ENCODE assay signal across 27 mouse cellular contexts in genomic region chr14:121926901-121927300, GRCm38 (mm10). TPM values are rescaled to one million over a fixed set of nuclear protein-coding genes. Genes with fewer than 3 reads are reported as not detected.
A peak's percentile ranks its signal among the peaks of the same experiment; 100 is the strongest.
DNase-seq lines count a peak whose midpoint lies in the region; ATAC-seq and TF ChIP-seq lines count a peak whose summit lies in the region.
"Had no signal": no experiment of that assay in that cellular context is flagged by ENCODE, and none has a peak within 500 bp of the region (broad histone marks: within the 10 kb centered on the region; RNA-seq: fewer than 3 reads in every experiment).

No protein-coding gene starts in this region.

- 91% methylated on average over 6 of the region's 6 CpGs for WGBS in forebrain, embryonic 10.5 days
- WGBS in forebrain, postnatal 0 days, result 76% methylated on average over 6 of the region's 6 CpGs
- 89% methylated on average over 6 of the region's 6 CpGs for WGBS in neural tube, embryonic 13.5 days

- H3K9me3 ChIP-seq in forebrain, embryonic 10.5 days, result no peaks in the 10 kb centered on the region
- no peaks in the 10 kb centered on the region for H3K9me3 ChIP-seq in forebrain, postnatal 0 days (ENCODE audit: low read length)
- H3K9me3 ChIP-seq in neural tube, embryonic 13.5 days, result no peaks in the 10 kb centered on the region
- H3K9me3 ChIP-seq: embryonic facial prominence, embryonic 12.5 days; embryonic facial prominence, embryonic 15.5 days; forebrain, embryonic 12.5 days; forebrain, embryonic 15.5 days; hindbrain, embryonic 10.5 days; hindbrain, embryonic 13.5 days had no signal

- DNase-seq in forebrain, embryonic 10.5 days (ENCODE audit: extremely low spot score, low spot score), result peak; percentile 9
- no peak for DNase-seq in forebrain, postnatal 0 days
- no peak for DNase-seq in layer of hippocampus, adult 2 months (ENCODE audit: low spot score in 2 of 2)
- DNase-seq in layer of hippocampus, adult 9-10 months (ENCODE audit: low spot score), result no peak
- no peak for DNase-seq in neural tube, embryonic 10.5 days (ENCODE audit: extremely low spot score, low spot score)
- DNase-seq in Muller cell, postnatal 12 days (ENCODE audit: inconsistent ontology term), result peak; percentile 10
- no peak for DNase-seq in adrenal gland, postnatal 10 days
- DNase-seq: adrenal gland, postnatal 14 days; cerebellum, adult 11 months; cerebellum, adult 2 months; cerebellum, adult 9-11 months; cerebellum, postnatal 25 days; gastrocnemius, postnatal 10 days; gastrocnemius, postnatal 36 days had no signal

- no peak for ATAC-seq in forebrain, postnatal 0 days
- ATAC-seq in neural tube, embryonic 13.5 days (ENCODE audit: low read depth), result no peak
- ATAC-seq: forebrain, embryonic 15.5 days; hindbrain, embryonic 16.5 days; Patski had no signal

- no peak overlapping the region for H3K9ac ChIP-seq in forebrain, postnatal 0 days
- 0 out of 2 replicates have a peak overlapping the region, but pooled peaks have one; percentile 17 for H3K9ac ChIP-seq in neural tube, embryonic 13.5 days
- H3K9ac ChIP-seq: embryonic facial prominence, embryonic 12.5 days; embryonic facial prominence, embryonic 15.5 days; forebrain, embryonic 12.5 days; forebrain, embryonic 15.5 days; hindbrain, embryonic 13.5 days had no signal

- 0 out of 2 replicates have a peak, but pooled peaks cover 2% of the 10 kb centered on the region for H3K4me1 ChIP-seq in forebrain, embryonic 10.5 days
- no peaks in the 10 kb centered on the region for H3K4me1 ChIP-seq in forebrain, postnatal 0 days (ENCODE audit: insufficient read depth)
- peaks cover 6% of the 10 kb centered on the region; the same call in 1 of the 2 replicates for H3K4me1 ChIP-seq in neural tube, embryonic 13.5 days (replicated peaks)
- H3K4me1 ChIP-seq: embryonic facial prominence, embryonic 12.5 days; embryonic facial prominence, embryonic 15.5 days; forebrain, embryonic 15.5 days had no signal

- H3K27ac ChIP-seq in forebrain, embryonic 10.5 days, result no peak overlapping the region
- no peak overlapping the region for H3K27ac ChIP-seq in forebrain, postnatal 0 days (ENCODE audit: low read depth, low read length)
- H3K27ac ChIP-seq in layer of hippocampus, adult 2 months, result peak overlapping the region; percentile 51; the same call in 1 of the 2 replicates
- H3K27ac ChIP-seq in neural tube, embryonic 13.5 days (replicated peaks), result no peak overlapping the region
- H3K27ac ChIP-seq: embryonic facial prominence, embryonic 12.5 days; embryonic facial prominence, embryonic 15.5 days; forebrain, embryonic 12.5 days; forebrain, embryonic 15.5 days; heart, adult 2 months; hindbrain, embryonic 10.5 days; hindbrain, embryonic 13.5 days had no signal

- H3K4me2 ChIP-seq in forebrain, postnatal 0 days (ENCODE audit: low read depth), result no peak overlapping the region
- H3K4me2 ChIP-seq in neural tube, embryonic 13.5 days, result no peak overlapping the region
- H3K4me2 ChIP-seq: embryonic facial prominence, embryonic 12.5 days; embryonic facial prominence, embryonic 15.5 days; forebrain, embryonic 12.5 days; forebrain, embryonic 15.5 days; heart, embryonic 11.5 days; hindbrain, embryonic 13.5 days had no signal

- 0 out of 2 replicates have a peak, but pooled peaks cover 2% of the 10 kb centered on the region for H3K36me3 ChIP-seq in forebrain, embryonic 10.5 days (replicated peaks)
- no peaks in the 10 kb centered on the region for H3K36me3 ChIP-seq in forebrain, postnatal 0 days (ENCODE audit: insufficient read depth)
- H3K36me3 ChIP-seq in neural tube, embryonic 13.5 days, result no peaks in the 10 kb centered on the region
- H3K36me3 ChIP-seq: embryonic facial prominence, embryonic 12.5 days; embryonic facial prominence, embryonic 15.5 days; forebrain, embryonic 12.5 days; forebrain, embryonic 15.5 days; hindbrain, embryonic 10.5 days; hindbrain, embryonic 13.5 days had no signal

- H3K4me3 ChIP-seq in forebrain, embryonic 10.5 days, result no peak overlapping the region
- no peak overlapping the region for H3K4me3 ChIP-seq in forebrain, postnatal 0 days (ENCODE audit: low read depth, low read length)
- H3K4me3 ChIP-seq in layer of hippocampus, adult 2 months, result no peak overlapping the region
- H3K4me3 ChIP-seq in neural tube, embryonic 13.5 days, result no peak overlapping the region
- H3K4me3 ChIP-seq: embryonic facial prominence, embryonic 12.5 days; embryonic facial prominence, embryonic 15.5 days; forebrain, embryonic 12.5 days; forebrain, embryonic 15.5 days; heart, adult 2 months; hindbrain, embryonic 10.5 days; hindbrain, embryonic 13.5 days had no signal

- no peak for TF ChIP-seq CTCF in forebrain, postnatal 0 days (IDR thresholded peaks at IDR 0.05; ENCODE audit: low read depth)
- TF ChIP-seq CTCF in layer of hippocampus, adult 2 months (conservative IDR thresholded peaks at IDR 0.05), result no peak

- no peaks in the 10 kb centered on the region for H3K27me3 ChIP-seq in forebrain, embryonic 10.5 days (ENCODE audit: poor library complexity, severe bottlenecking)
- H3K27me3 ChIP-seq in forebrain, postnatal 0 days (ENCODE audit: insufficient read depth, low read length), result no peaks in the 10 kb centered on the region
- H3K27me3 ChIP-seq in neural tube, embryonic 13.5 days, result no peaks in the 10 kb centered on the region
- H3K27me3 ChIP-seq: embryonic facial prominence, embryonic 12.5 days; embryonic facial prominence, embryonic 15.5 days; forebrain, embryonic 12.5 days; forebrain, embryonic 15.5 days; hindbrain, embryonic 13.5 days; Patski had no signal

RNA-seq across cellular contexts. Expression of gene Gpr18, which starts 11.3 kb away (rescaled TPM):
- polyA plus RNA-seq in forebrain, embryonic 10.5 days (2016; fragmentation: Nextera tagmentation; extraction: Ambion mirVana), result 0.23 and 0.55 TPM in 2 replicates
- not detected in 2 replicates for total RNA-seq in forebrain, postnatal 0 days (2014; rRNA removed)
- not detected in 2 replicates for polyA plus RNA-seq in forebrain, postnatal 0 days (2015; fragmentation: Nextera tagmentation; extraction: Ambion mirVana)
- total RNA-seq in layer of hippocampus, adult 2 months (2021), result not detected
- 0.17 TPM in 1 of 2 replicates, not detected in the other for polyA plus RNA-seq in neural tube, embryonic 13.5 days (2015; fragmentation: Nextera tagmentation; extraction: Ambion mirVana)
- 1 to 10 TPM; 1.2 TPM for total RNA-seq in adrenal gland, postnatal 10 days (2021)
- total RNA-seq: gastrocnemius, adult 18-20 months; gastrocnemius, postnatal 10 days; gastrocnemius, postnatal 36 days had no signal
- polyA plus RNA-seq: cerebellum, adult 2 months; heart, embryonic 14.5 days had no signal

RNA-seq across cellular contexts. Expression of gene Gpr183, which starts 38.1 kb away (rescaled TPM):
- 1.9 and 2.5 TPM in 2 replicates for polyA plus RNA-seq in forebrain, embryonic 10.5 days (2016; fragmentation: Nextera tagmentation; extraction: Ambion mirVana)
- total RNA-seq in forebrain, postnatal 0 days (2014; rRNA removed), result 0.46 and 0.52 TPM in 2 replicates
- 0.68 and 0.74 TPM in 2 replicates for polyA plus RNA-seq in forebrain, postnatal 0 days (2015; fragmentation: Nextera tagmentation; extraction: Ambion mirVana)
- 1 to 10 TPM in 1 of 2 experiments, under 1 TPM in 1; 0.56 to 1.0 TPM for total RNA-seq in layer of hippocampus, adult 2 months (2021)
- 1.5 and 1.6 TPM in 2 replicates for polyA plus RNA-seq in neural tube, embryonic 13.5 days (2015; fragmentation: Nextera tagmentation; extraction: Ambion mirVana)
- 1 to 10 TPM in 1 of 2 experiments, under 1 TPM in 1; 0.94 to 1.2 TPM for total RNA-seq in adrenal gland, postnatal 10 days (2021)
- polyA plus RNA-seq: Patski had no signal

RNA-seq across cellular contexts. Expression of gene Ubac2, which starts 48.5 kb away (rescaled TPM):
- 80.7 and 83.1 TPM in 2 replicates for polyA plus RNA-seq in forebrain, embryonic 10.5 days (2016; fragmentation: Nextera tagmentation; extraction: Ambion mirVana)
- total RNA-seq in forebrain, postnatal 0 days (2014; rRNA removed), result 31.6 and 41.9 TPM in 2 replicates
- 52.6 and 55.9 TPM in 2 replicates for polyA plus RNA-seq in forebrain, postnatal 0 days (2015; fragmentation: Nextera tagmentation; extraction: Ambion mirVana)
- total RNA-seq in layer of hippocampus, adult 2 months (2021), result 10 to 100 TPM; 46.1 to 48.3 TPM
- 54.6 and 59.3 TPM in 2 replicates for polyA plus RNA-seq in neural tube, embryonic 13.5 days (2015; fragmentation: Nextera tagmentation; extraction: Ambion mirVana)
- total RNA-seq in adrenal gland, postnatal 10 days (2021), result 10 to 100 TPM; 34.5 to 35.7 TPM

Comparison
In these comparisons a context has a peak if more than half of its experiments do, and no peak if none do; other contexts are left out.
1. DNase-seq: peak in forebrain, embryonic 10.5 days (single experiment) and Muller cell, postnatal 12 days (single experiment); none in forebrain, postnatal 0 days (single experiment), layer of hippocampus, adult 2 months (0 of 2), layer of hippocampus, adult 9-10 months (single experiment), neural tube, embryonic 10.5 days (single experiment) and adrenal gland, postnatal 10 days (single experiment).